Mouse (Mus musculus): Measurements from ENCODE around the gene Arhgap8.
"Not testable (repeated sequence)": the region's sequence is repeated elsewhere in the genome, so short reads cannot be mapped to it uniquely, and the experiment has no call there.

- TF ChIP-seq CTCF (IDR thresholded peaks at IDR 0.05; ENCODE audit: low read depth): peak; percentile 23; the same call in 1 of the 2 replicates
- TF ChIP-seq EP300 (IDR thresholded peaks at IDR 0.05; ENCODE audit: low read depth): not testable (repeated sequence)
These were observed 2.1 kb upstream of the Arhgap8 start for GRCm38 (mm10) chr15:84717570-84718270.
